Mouse (Mus musculus): Measurements from ENCODE around the gene Rufy2. TPM values are rescaled to one million over a fixed set of nuclear protein-coding genes. Genes with fewer than 3 reads are reported as not detected.
"Not testable (repeated sequence)": the region's sequence is repeated elsewhere in the genome, so short reads cannot be mapped to it uniquely, and the experiment has no call there.

Rufy2 gene
- total and polyA plus RNA-seq, 2 experiments from 2014 or later: 25.5 to 57.2 TPM

GRCm38 (mm10) chr10:63043154-63043553 lies 63.1 kb downstream of the Rufy2 start:
- Histone ChIP-seq H3K4me1 (ENCODE audit: insufficient read depth, low read length) (no peaks in the 10 kb centered on the region), H3K9ac (replicated peaks; ENCODE audit: low read length) (no peak overlapping the region), H3K27me3 (ENCODE audit: insufficient read depth, low read length) (no peaks in the 10 kb centered on the region), H3K4me2 (ENCODE audit: low read depth, low read length) (no peak overlapping the region), H3K36me3 (ENCODE audit: insufficient read depth, low read length) (no peaks in the 10 kb centered on the region), H3K9me3 (ENCODE audit: low read length) (no peaks in the 10 kb centered on the region), H3K27ac (no peak overlapping the region), H3K4me3 (ENCODE audit: low read length) (no peak overlapping the region)
- no peak for ATAC-seq
- WGBS: 65% methylated on average over 3 of the region's 3 CpGs
- TF ChIP-seq CTCF (IDR thresholded peaks at IDR 0.05; ENCODE audit: low read depth): peak; percentile 56
- peak; percentile 45 for DNase-seq (ENCODE audit: low spot score)

- ATAC-seq: no peak
- Histone ChIP-seq H3K27ac (no peak overlapping the region), H3K27me3 (ENCODE audit: insufficient read depth, low read length) (no peaks in the 10 kb centered on the region), H3K9ac (replicated peaks; ENCODE audit: low read length) (no peak overlapping the region), H3K4me1 (ENCODE audit: insufficient read depth, low read length) (no peaks in the 10 kb centered on the region), H3K4me2 (ENCODE audit: low read depth, low read length) (no peak overlapping the region), H3K4me3 (ENCODE audit: low read length) (no peak overlapping the region), H3K36me3 (ENCODE audit: insufficient read depth, low read length) (no peaks in the 10 kb centered on the region), H3K9me3 (ENCODE audit: low read length) (no peaks in the 10 kb centered on the region)
- no peak for TF ChIP-seq CTCF (IDR thresholded peaks at IDR 0.05; ENCODE audit: low read depth)
- WGBS: 92% methylated on average over 8 of the region's 8 CpGs
- no peak for DNase-seq (ENCODE audit: low spot score)
These were observed 67.7 kb downstream of the Rufy2 start for GRCm38 (mm10) chr10:63047751-63048150.

GRCm38 (mm10) chr10:63049106-63049505 lies 69.1 kb downstream of the Rufy2 start:
- no peak overlapping the region for H3K4me2 ChIP-seq (ENCODE audit: low read depth, low read length)
- WGBS: 95% methylated on average over 2 of the region's 2 CpGs
- ATAC-seq (no peak), DNase-seq (ENCODE audit: low spot score) (no peak)
- H3K9me3 ChIP-seq (ENCODE audit: low read length): no peaks in the 10 kb centered on the region
- no peaks in the 10 kb centered on the region for H3K4me1 ChIP-seq (ENCODE audit: insufficient read depth, low read length)
- no peaks in the 10 kb centered on the region for H3K36me3 ChIP-seq (ENCODE audit: insufficient read depth, low read length)
- H3K27me3 ChIP-seq (ENCODE audit: insufficient read depth, low read length): no peaks in the 10 kb centered on the region
- TF ChIP-seq CTCF (IDR thresholded peaks at IDR 0.05; ENCODE audit: low read depth): no peak
- no peak overlapping the region for H3K4me3 ChIP-seq (ENCODE audit: low read length)
- no peak overlapping the region for H3K27ac ChIP-seq
- H3K9ac ChIP-seq (replicated peaks; ENCODE audit: low read length): no peak overlapping the region

GRCm38 (mm10) chr10:63051267-63051666 lies 71.2 kb downstream of the Rufy2 start:
- Histone ChIP-seq H3K4me1 (ENCODE audit: insufficient read depth, low read length) (no peaks in the 10 kb centered on the region), H3K27me3 (ENCODE audit: insufficient read depth, low read length) (no peaks in the 10 kb centered on the region), H3K36me3 (ENCODE audit: insufficient read depth, low read length) (no peaks in the 10 kb centered on the region), H3K9ac (replicated peaks; ENCODE audit: low read length) (no peak overlapping the region), H3K9me3 (ENCODE audit: low read length) (no peaks in the 10 kb centered on the region), H3K4me3 (ENCODE audit: low read length) (no peak overlapping the region), H3K27ac (no peak overlapping the region), H3K4me2 (ENCODE audit: low read depth, low read length) (no peak overlapping the region)
- DNase-seq (ENCODE audit: low spot score): no peak
- no peak for TF ChIP-seq CTCF (IDR thresholded peaks at IDR 0.05; ENCODE audit: low read depth)
- WGBS: 70% methylated on average over 7 of the region's 7 CpGs
- ATAC-seq: no peak

GRCm38 (mm10) chr10:63052011-63052410 lies 72.0 kb downstream of the Rufy2 start:
- H3K4me1 ChIP-seq (ENCODE audit: insufficient read depth, low read length): no peaks in the 10 kb centered on the region
- no peak overlapping the region for H3K4me2 ChIP-seq (ENCODE audit: low read depth, low read length)
- no peak for ATAC-seq
- H3K9me3 ChIP-seq (ENCODE audit: low read length): no peaks in the 10 kb centered on the region
- no peak for TF ChIP-seq CTCF (IDR thresholded peaks at IDR 0.05; ENCODE audit: low read depth)
- H3K4me3 ChIP-seq (ENCODE audit: low read length): no peak overlapping the region
- H3K9ac ChIP-seq (replicated peaks; ENCODE audit: low read length): no peak overlapping the region
- H3K36me3 ChIP-seq (ENCODE audit: insufficient read depth, low read length): no peaks in the 10 kb centered on the region
- no peaks in the 10 kb centered on the region for H3K27me3 ChIP-seq (ENCODE audit: insufficient read depth, low read length)
- DNase-seq (ENCODE audit: low spot score): no peak
- H3K27ac ChIP-seq: no peak overlapping the region
- 81% methylated on average over 6 of the region's 6 CpGs for WGBS

GRCm38 (mm10) chr10:63053007-63053406 lies 73.0 kb downstream of the Rufy2 start:
- WGBS: 59% methylated on average over 6 of the region's 6 CpGs
- Histone ChIP-seq H3K4me1 (ENCODE audit: insufficient read depth, low read length) (no peaks in the 10 kb centered on the region), H3K27me3 (ENCODE audit: insufficient read depth, low read length) (no peaks in the 10 kb centered on the region), H3K36me3 (ENCODE audit: insufficient read depth, low read length) (no peaks in the 10 kb centered on the region), H3K9ac (replicated peaks; ENCODE audit: low read length) (no peak overlapping the region), H3K27ac (no peak overlapping the region), H3K4me3 (ENCODE audit: low read length) (no peak overlapping the region), H3K4me2 (ENCODE audit: low read depth, low read length) (no peak overlapping the region), H3K9me3 (ENCODE audit: low read length) (no peaks in the 10 kb centered on the region)
- DNase-seq (ENCODE audit: low spot score) (no peak), ATAC-seq (no peak)
- TF ChIP-seq CTCF (IDR thresholded peaks at IDR 0.05; ENCODE audit: low read depth): no peak

GRCm38 (mm10) chr10:63054071-63054470 lies 74.0 kb downstream of the Rufy2 start:
- H3K36me3 ChIP-seq (ENCODE audit: insufficient read depth, low read length); ATAC-seq; H3K9me3 ChIP-seq (ENCODE audit: low read length); H3K4me1 ChIP-seq (ENCODE audit: insufficient read depth, low read length); DNase-seq (ENCODE audit: low spot score); H3K27me3 ChIP-seq (ENCODE audit: insufficient read depth, low read length); H3K9ac ChIP-seq (replicated peaks; ENCODE audit: low read length); H3K4me2 ChIP-seq (ENCODE audit: low read depth, low read length); H3K4me3 ChIP-seq (ENCODE audit: low read length); H3K27ac ChIP-seq: not testable (repeated sequence)
- WGBS: 92% methylated on average over 6 of the region's 6 CpGs

Data from hindbrain, postnatal 0 days (tissue).